Mouse (Mus musculus) embryo, embryonic 9.5 days (tissue): Measurements from ENCODE around the gene Tfap2a.

ENCODE experiments used
- DNase-seq: peaks from one replicate; pipeline ENCODE4 v3.0.0-alpha.2; 2017; ENCODE audit errors: extremely low spot score

Tfap2a gene

DNA sequence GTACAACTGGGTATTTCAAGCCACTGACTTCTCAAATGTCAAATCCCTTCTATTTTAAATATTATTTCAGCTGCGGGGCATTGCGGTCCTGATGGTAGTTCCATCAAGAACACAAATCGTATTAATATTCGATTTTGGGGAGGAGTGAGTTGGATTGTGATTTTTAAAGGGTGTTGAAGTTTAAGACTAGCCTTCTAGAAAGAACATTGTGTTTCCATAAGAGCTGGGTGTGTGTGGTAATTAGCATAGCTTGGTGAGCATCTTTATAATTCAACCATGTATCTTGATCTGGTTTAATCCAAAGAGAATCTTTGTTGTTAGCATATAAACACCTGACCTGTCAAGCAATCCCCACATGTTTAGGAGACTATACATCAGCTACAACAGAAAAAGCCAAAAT is 24.9 kb downstream of the Tfap2a start:
- peak; percentile 17 for DNase-seq

DNA sequence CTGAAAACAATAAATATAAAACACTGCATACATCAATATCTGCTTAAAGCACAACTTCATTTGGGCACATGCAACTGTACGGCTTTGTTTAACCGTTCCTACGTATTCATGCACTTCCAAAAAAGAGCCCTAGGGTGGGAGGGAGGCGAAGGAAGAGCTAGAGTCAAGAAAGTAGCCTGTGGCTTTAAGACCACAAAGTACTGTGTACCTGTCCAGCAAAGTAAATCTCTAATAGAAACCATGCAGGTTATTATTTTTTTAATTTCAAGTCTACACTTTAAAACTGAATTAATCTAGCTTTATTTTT is 25.7 kb downstream of the Tfap2a start:
- peak; percentile 32 for DNase-seq

DNA sequence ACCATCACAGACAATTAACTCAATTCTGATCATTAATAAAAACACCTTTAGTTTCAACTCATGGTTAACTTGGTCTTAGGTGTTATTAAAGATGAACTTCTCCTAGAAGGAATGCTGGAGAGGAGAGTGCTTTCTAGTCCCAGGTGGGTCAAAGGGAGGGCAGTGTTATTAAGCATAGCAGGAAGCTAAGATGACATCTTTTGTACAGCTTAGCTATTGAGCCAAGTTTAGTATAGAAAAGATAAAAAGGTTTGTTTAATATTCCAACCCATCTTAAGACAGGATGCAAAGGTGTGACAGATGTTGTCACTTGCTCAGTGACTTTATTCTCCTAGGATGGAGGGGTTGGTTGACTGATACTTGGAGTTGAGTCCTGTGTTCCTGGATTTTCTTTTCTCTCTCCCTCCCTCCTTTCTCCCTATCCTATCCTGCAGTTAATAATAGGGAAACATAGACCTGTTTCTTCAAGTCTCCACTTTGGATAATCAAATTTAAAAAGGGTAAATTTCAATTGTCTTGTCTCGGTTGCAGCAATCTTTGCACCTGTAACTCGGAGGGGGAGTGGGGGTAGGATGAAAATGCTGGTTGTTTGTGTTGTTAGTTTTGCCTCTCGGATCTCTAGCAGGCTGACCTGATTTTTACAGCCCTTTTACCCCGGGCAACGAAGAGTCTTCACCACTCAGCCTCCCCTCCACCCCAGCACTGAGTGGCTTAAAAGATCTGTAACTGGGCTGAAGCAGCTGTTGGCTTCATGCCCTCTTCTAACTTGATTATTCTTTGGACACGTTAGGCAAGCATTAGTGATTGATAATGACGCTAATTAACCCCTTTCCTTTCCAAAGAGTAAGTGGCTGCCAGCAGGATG is 26.3 kb downstream of the Tfap2a start:
- DNase-seq, result peak; percentile 34

DNA sequence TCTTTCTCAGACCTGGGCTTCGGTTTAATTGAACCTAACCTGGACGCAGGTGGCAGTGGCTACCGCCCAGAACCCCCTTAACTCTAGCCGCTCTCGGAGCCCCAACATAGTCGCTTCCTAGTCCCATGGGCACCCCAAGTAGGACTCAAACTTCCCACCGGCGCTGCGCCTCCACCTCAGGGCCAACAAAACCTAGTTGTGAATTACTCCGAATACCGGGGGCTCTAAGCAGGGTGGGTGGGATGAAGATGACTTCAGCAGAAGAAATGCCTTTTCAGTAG is 28.2 kb downstream of the Tfap2a start:
- DNase-seq, result peak; percentile 39

DNA sequence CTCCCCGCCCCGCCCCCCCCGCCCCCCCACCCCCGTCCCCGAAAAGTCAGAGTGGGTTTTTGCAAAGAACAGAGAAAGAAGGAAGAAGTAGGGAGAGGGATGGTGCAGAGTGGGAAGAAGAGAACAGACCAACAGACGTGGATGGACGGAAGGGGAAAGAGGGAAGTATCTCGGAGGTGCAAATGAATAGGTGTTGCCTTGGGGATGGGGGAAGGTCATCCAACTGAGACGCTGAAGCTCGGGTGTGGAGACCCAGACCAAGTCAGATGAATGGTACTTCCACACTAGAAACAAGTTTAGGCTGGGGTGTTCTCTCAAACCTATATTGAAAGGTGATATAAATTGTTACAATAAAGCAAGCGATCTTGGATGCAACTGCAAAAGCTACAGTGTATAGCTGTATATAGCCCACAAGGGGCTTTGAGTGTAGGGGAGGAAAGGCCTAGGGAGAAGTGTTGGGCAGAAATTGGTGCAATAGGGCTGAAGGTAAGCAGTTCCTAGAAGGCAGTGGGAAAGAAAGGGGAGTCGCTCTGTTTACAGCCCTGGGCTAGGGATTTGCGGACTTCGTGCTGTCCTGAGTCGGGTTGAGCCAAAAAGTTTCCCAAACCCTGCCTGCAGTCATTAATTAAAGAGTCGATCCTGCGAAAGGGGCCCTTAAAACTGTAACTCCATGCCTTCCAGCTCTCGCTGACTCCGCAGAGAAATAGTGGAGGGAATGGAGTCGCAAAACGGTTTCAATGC is 28.7 kb downstream of the Tfap2a start:
- peak; percentile 44 for DNase-seq

GRCm38 (mm10) chr13:40708913-40709312 is 29.3 kb downstream of the Tfap2a start:
- DNase-seq, result peak; percentile 52

- peak; percentile 27 for DNase-seq
These were observed 29.9 kb downstream of the Tfap2a start for GRCm38 (mm10) chr13:40708271-40708670.

DNA sequence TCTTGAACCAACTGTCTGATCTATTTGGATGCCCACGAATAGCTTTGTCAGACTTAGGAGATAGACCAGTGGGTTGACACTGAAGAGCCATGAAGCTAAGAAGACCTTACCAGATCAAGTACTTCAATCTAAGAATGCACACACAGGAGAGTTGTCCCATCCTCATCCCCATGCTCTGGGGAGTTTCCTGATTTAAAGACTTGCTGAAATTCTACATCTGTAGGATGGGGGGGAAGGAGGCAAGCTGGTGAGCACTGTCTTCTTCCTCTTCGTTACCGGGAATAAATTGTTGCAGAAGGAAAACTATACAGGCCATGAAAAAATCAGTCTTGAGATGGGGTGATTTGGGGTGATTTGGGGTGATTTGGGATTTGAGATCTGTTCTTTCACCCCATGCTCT is 30.5 kb downstream of the Tfap2a start:
- no peak for DNase-seq

- peak; percentile 20 for DNase-seq
These were observed 31.6 kb downstream of the Tfap2a start for GRCm38 (mm10) chr13:40706612-40707011.

- DNase-seq, result no peak
These were observed 32.3 kb downstream of the Tfap2a start for GRCm38 (mm10) chr13:40705821-40706425.

GRCm38 (mm10) chr13:40704864-40705455 is 33.2 kb downstream of the Tfap2a start:
- peak; percentile 65 for DNase-seq

DNA sequence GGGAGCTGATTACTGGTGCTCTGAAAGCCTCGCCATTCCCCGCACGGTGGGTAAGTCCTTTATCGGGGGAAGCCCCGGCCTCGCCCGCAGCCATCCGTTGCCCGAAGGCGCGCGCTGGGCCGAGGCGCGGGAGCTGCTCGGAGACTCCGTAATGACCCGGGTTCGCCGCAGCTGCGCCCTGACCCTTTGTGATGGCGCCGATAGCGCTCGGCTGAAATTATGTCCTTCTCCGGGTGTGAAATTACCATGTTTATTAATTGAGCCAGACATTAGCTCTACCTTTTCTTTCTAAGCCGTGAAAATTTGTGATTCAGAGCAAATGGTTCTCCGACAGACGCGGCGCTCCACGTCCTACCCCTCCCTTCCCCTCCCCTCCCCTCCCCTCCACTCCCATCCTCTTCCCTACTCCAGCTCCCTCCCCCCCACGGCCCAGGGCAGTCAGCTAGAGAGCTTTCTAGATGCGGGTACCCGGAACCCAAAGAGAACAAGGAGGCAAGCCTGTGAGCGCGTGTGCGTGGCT is 34.1 kb downstream of the Tfap2a start:
- peak; percentile 72 for DNase-seq

GRCm38 (mm10) chr13:40703123-40703797 is 34.9 kb downstream of the Tfap2a start:
- no peak for DNase-seq

DNA sequence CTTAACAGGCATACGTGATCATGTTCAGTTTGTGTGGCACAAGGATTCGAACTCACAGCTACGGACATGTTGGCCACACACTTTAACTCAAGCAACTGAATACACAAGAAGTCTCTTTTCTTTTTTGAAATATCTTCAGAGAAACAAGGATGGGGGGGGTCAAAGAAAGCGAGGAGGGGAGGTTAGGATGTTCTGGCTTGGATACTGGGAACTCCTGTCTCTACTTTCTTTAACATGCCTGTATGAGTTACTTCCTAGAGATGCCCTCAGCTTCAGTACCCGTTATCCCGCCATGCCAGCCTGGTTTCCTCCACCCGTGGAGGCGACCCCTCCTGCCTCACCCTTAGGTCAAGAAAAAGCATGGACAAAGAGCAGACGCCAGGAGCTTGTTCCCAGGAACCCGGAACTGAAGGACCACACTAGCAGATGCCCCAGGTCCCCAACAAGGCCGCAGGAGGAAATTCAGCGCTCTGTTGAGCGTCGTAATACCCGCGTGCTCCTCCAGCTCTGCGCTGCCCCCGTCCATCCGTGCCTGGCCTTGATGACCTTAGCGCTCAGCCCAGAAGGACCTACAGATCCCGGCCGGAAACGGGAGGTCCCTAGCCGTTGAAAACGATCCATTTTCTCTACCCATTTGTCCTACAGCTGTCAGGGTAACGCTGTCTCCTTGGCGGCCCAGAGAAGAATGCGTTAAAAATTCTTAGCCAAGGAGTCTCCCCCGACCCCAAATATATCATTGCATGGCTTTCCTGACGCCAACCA is 35.6 kb downstream of the Tfap2a start:
- peak; percentile 54 for DNase-seq

DNA sequence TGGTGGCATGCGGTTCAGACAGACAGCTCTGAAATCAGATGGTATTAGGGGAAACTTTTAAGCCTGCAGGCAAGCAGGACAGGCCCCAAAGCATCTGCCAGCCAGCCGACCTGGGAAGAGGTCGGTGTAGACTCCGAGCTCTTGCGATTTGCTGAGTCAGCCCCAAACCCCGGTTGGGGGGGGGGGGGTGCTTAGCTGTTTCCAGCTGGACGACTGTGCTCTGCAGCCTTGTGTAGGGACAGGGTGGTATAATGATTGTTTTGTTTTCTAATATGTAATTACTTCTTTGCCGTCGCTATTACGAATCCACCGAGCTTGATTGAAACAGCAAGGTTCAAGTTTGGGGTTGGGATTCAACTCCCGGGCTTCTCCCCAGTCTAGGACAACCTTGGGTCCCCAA is 36.5 kb downstream of the Tfap2a start:
- DNase-seq, result peak; percentile 33

- no peak for DNase-seq
These were observed 52.4 kb downstream of the Tfap2a start for GRCm38 (mm10) chr13:40685790-40686189.

DNA sequence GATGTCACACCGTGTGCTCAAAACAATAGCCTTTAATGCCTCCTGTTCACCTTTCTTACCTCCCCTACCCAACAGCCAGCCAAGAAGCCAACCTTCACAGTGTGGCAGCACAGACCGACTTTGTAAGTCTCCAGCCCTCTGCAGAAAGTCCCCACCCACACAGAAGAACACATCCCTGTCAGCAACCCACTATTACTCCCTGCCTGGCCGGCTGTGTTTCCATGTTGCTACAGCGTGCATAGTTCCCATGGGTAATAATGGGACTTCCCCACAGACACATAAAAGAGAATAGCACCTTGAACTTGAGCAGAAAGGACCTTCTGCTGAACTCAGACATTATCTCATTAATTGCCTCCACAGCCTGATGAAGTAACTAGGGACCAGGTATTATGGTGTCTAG is 61.4 kb downstream of the Tfap2a start:
- DNase-seq, result no peak
